Mouse (Mus musculus): ENCODE data around the gene Myo1e. TPM values are rescaled to one million over a fixed set of nuclear protein-coding genes. Genes with fewer than 3 reads are reported as not detected.
A peak's percentile ranks its signal among the peaks of the same experiment; 100 is the strongest.

The Myo1e gene
- polyA plus RNA-seq, 1 experiment from 2014 or later: 5.3 TPM

DNA sequence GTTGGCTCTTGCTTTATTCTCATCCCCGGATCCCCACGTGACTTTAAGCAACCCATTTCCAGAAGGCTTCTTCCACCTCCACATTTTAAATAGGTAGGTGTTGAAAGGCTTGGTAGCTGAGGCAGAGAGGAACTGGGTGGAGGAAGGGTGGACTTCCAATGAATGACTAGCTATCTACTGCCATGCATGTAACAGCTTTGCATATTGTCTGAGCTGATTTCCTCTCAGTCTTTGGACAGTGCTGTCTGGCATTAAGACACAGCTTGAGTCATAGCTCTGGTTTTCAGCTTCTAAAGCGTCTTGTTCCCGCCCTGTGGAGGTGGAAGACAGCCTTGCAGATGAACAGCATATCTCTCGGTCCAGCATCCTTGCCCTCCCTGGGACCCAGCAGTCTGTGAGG is 54.5 kb downstream of the Myo1e start:
- peaks cover 6% of the 10 kb centered on the region; the same call in 1 of the 2 replicates for H3K4me1 ChIP-seq
- WGBS: 77% methylated on average over 5 of the region's 5 CpGs
- H3K27ac ChIP-seq: no peak overlapping the region
- H3K4me2 ChIP-seq: no peak overlapping the region
- H3K9ac ChIP-seq: no peak overlapping the region
- H3K4me3 ChIP-seq: no peak overlapping the region
- no peaks in the 10 kb centered on the region for H3K9me3 ChIP-seq
- no peaks in the 10 kb centered on the region for H3K27me3 ChIP-seq (replicated peaks)
- ATAC-seq (replicated peaks): no peak
- no peaks in the 10 kb centered on the region for H3K36me3 ChIP-seq (replicated peaks)

DNA sequence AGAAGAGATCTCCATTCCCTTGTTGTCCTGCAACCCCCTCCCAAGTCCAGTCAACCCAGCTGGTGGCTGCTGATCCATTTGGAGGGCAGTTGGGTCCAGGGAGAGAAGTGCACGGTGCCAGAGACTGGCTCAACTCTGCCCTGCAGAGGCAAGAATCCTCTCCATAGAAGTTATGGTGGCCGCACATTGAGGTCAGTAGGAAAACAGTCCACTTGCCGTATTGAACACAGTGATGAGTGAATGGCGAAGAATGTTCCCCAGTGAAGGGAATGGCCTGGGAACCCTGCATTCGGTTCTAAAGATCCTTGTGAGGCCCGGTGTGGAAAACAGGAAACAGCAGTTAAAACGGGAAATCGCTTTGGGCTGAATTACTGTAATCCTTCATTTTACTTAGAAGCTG is 56.0 kb downstream of the Myo1e start:
- Histone ChIP-seq H3K9ac (no peak overlapping the region), H3K36me3 (replicated peaks) (no peaks in the 10 kb centered on the region), H3K9me3 (no peaks in the 10 kb centered on the region), H3K27me3 (replicated peaks) (no peaks in the 10 kb centered on the region), H3K4me1 (peaks cover 6% of the 10 kb centered on the region; the same call in 1 of the 2 replicates), H3K27ac (no peak overlapping the region), H3K4me2 (no peak overlapping the region), H3K4me3 (no peak overlapping the region)
- 67% methylated on average over 8 of the region's 8 CpGs for WGBS
- ATAC-seq (replicated peaks): no peak

DNA sequence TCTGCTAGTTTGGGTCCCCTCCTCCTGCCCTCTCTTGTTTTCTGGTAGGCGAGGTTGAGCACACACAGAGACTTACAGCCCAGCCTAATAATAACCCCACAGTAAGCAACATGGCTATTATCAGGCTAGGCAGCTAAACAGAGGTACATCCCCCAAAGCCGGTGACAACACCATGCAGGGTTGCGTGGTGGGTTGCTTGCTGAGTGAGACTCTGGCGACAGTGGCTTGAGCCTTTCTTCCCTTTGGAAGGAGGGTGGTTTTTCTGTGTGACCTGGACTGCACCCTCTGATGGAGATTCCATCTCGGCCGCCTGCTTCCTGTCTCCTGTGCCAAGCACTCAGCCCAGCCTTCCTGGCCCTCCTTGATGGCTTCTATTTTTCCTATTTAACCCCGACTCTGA is 56.6 kb downstream of the Myo1e start:
- Histone ChIP-seq H3K4me1 (peaks cover 6% of the 10 kb centered on the region; the same call in 1 of the 2 replicates), H3K27me3 (replicated peaks) (no peaks in the 10 kb centered on the region), H3K4me3 (no peak overlapping the region), H3K9me3 (no peaks in the 10 kb centered on the region), H3K9ac (no peak overlapping the region), H3K36me3 (replicated peaks) (no peaks in the 10 kb centered on the region), H3K27ac (no peak overlapping the region), H3K4me2 (no peak overlapping the region)
- ATAC-seq (replicated peaks): no peak
- 37% methylated on average over 7 of the region's 7 CpGs for WGBS

DNA sequence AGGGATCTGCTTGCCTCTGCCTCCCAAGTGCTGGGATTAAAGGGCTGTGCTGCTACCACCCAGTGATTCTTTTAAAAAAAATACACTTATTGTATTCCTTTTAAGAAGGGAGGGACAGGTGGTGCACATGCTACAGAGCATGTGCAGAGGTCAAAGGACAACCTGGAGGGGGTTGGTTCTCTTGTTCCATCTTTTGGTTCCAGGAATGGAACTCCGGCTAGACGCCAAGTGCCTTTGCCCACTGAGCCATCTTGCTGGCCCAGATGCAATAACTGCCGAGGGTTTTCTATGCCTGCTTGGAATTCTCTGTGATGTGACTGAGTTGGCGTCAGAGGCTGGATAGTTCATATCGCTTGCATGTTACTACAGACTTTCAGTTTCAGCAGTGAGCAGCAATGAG is 58.4 kb downstream of the Myo1e start:
- no peaks in the 10 kb centered on the region for H3K9me3 ChIP-seq
- no peaks in the 10 kb centered on the region for H3K27me3 ChIP-seq (replicated peaks)
- no peaks in the 10 kb centered on the region for H3K36me3 ChIP-seq (replicated peaks)
- peaks cover 6% of the 10 kb centered on the region; the same call in 1 of the 2 replicates for H3K4me1 ChIP-seq
- no peak overlapping the region for H3K9ac ChIP-seq
- no peak overlapping the region for H3K4me2 ChIP-seq
- WGBS: 83% methylated on average over 5 of the region's 5 CpGs
- no peak overlapping the region for H3K4me3 ChIP-seq
- no peak for ATAC-seq (replicated peaks)
- no peak overlapping the region for H3K27ac ChIP-seq

DNA sequence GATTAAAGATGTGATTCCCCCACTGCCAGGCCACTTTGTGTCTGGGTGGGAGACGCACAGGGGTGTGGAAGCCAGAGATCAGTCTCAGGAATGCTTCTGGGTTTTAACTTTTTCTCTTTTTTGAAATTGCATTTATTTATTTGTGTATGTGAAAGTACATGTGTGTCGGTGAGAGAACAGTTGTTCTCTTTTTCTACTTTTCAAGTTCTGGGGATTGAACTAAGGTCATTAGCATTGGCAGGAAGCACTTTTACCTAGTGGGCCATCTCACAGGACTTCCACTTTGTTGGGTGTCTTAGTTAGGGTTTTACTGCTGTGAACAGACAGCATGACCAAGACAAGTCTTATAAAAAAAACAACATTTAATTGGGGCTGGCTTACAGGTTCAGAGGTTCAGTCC is 59.0 kb downstream of the Myo1e start:
- Histone ChIP-seq H3K4me1 (peaks cover 6% of the 10 kb centered on the region; the same call in 1 of the 2 replicates), H3K9me3 (no peaks in the 10 kb centered on the region), H3K4me3 (no peak overlapping the region), H3K36me3 (replicated peaks) (no peaks in the 10 kb centered on the region), H3K9ac (no peak overlapping the region), H3K27ac (no peak overlapping the region), H3K27me3 (replicated peaks) (no peaks in the 10 kb centered on the region), H3K4me2 (no peak overlapping the region)
- ATAC-seq (replicated peaks): no peak
- WGBS: 89% methylated on average over 2 of the region's 2 CpGs

DNA sequence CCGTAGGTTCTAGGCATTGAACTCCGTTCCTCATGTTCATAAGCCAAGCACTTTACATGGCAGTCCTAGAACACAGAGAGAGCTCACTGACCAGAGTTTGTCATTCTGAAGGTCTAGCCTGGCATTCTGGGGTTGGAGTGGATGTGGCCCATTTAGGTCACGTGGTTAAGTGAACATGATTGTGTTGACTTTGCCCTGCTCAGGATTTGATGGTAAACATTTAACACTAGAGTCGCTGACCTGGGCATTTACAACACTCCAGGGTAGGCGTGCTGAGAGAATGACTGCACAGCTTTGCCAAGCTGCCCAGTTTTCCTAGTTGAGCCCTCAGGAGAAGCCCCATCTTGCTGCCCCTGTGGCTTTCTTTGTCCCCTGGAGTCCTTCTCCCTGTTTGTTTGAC is 60.0 kb downstream of the Myo1e start:
- no peak for ATAC-seq (replicated peaks)
- 94% methylated on average over 5 of the region's 5 CpGs for WGBS
- H3K4me1 ChIP-seq: peaks cover 6% of the 10 kb centered on the region; the same call in 1 of the 2 replicates

DNA sequence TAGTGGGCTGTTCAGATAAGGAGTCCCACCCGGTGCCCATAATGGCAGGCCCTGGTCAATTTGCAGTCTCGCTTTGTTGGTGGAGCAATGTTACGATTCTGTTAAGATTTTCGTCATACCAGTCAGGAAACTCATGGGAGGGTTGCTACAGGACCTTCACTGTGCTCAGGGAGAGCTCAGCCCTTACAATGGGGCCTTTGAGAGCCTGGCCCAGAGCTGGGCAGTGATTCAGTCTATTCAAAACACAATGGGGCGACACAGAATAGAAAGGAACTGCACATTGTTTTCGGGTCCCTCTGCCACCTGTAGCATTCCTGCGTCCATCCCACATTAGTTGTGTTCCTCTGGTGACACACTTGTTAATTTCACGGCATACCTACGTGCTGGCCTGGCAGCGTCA is 62.2 kb downstream of the Myo1e start:
- H3K27me3 ChIP-seq (replicated peaks): no peaks in the 10 kb centered on the region
- no peak overlapping the region for H3K4me3 ChIP-seq
- no peak for ATAC-seq (replicated peaks)
- H3K36me3 ChIP-seq (replicated peaks): no peaks in the 10 kb centered on the region
- H3K9ac ChIP-seq: no peak overlapping the region
- 45% methylated on average over 10 of the region's 10 CpGs for WGBS
- H3K4me2 ChIP-seq: no peak overlapping the region
- no peaks in the 10 kb centered on the region for H3K9me3 ChIP-seq
- no peaks in the 10 kb centered on the region for H3K4me1 ChIP-seq
- H3K27ac ChIP-seq: 0 out of 2 replicates have a peak overlapping the region, but pooled peaks have one; percentile 5

More for the DNA sequence above, 60.0 kb downstream of the Myo1e start:
- Histone ChIP-seq H3K9ac (no peak overlapping the region), H3K4me3 (no peak overlapping the region), H3K27ac (no peak overlapping the region), H3K4me2 (no peak overlapping the region), H3K27me3 (replicated peaks) (no peaks in the 10 kb centered on the region), H3K9me3 (no peaks in the 10 kb centered on the region), H3K36me3 (replicated peaks) (no peaks in the 10 kb centered on the region)

DNA sequence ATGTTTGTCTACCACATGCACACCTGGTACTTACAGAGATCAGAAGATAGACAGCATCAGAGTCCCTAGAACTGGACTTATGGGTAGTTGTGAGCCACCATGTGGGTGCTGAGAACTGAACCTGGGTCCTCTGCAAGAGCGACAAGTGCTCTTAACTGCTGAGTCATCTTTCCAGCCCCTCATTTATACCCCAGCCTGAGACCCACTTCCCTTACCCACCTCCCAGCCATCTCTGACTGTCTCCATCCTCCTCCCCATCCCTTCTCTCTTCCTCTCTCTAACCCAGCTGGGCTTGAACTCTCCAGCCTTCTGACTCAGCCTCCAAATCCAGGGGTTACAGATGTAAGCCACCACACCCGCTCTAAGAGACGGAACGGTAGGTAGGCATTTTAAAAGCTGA is 63.3 kb downstream of the Myo1e start:
- Histone ChIP-seq H3K27ac (no peak overlapping the region), H3K9me3 (no peaks in the 10 kb centered on the region), H3K36me3 (replicated peaks) (no peaks in the 10 kb centered on the region), H3K4me1 (no peaks in the 10 kb centered on the region), H3K4me2 (no peak overlapping the region), H3K27me3 (replicated peaks) (no peaks in the 10 kb centered on the region), H3K4me3 (no peak overlapping the region), H3K9ac (no peak overlapping the region)
- WGBS: 90% methylated on average over 4 of the region's 4 CpGs
- ATAC-seq (replicated peaks): no peak

DNA sequence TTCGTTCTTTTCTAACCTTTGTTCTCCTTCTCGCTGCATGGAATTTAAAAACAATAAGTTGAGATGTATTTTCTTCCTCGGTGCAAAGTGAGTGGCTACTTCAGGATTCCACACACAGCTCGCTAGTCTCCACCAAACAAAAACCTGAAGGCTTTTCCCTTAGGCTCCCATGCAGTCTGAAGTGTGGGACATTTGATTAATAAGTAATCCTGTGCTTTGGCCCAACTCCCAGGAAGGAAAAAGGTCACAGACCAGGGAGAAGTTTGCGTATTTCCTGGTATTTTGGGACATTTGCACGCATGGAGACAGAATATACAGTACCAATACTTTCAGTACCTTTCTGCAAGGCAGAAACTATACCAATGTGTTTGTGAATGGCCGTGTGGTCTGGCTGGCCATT is 64.0 kb downstream of the Myo1e start:
- Histone ChIP-seq H3K9me3 (no peaks in the 10 kb centered on the region), H3K36me3 (replicated peaks) (no peaks in the 10 kb centered on the region), H3K27me3 (replicated peaks) (no peaks in the 10 kb centered on the region), H3K27ac (no peak overlapping the region), H3K4me3 (no peak overlapping the region), H3K4me1 (no peaks in the 10 kb centered on the region), H3K4me2 (no peak overlapping the region), H3K9ac (no peak overlapping the region)
- 67% methylated on average over 7 of the region's 7 CpGs for WGBS
- ATAC-seq (replicated peaks): no peak

DNA sequence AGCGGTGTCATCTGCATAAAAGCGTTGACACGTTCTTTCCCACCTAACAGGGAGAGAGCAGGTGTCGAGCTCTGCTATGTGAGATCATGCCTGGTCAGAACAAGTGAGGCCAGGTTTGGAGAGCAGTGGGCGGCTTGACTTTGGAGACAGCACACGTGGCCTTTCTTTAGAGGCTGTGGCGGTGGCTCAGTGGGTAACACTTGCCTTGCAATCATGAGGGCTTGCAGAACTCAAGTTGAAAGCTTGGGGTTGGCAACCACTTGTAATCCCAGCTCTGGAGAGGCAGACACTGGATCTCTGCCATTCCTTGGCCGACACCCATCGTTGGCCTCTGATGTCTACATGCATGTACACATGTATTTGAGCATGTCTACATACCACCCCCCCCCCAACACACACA is 64.5 kb downstream of the Myo1e start:
- ATAC-seq (replicated peaks): no peak
- Histone ChIP-seq H3K9ac (no peak overlapping the region), H3K4me3 (no peak overlapping the region), H3K4me1 (no peaks in the 10 kb centered on the region), H3K9me3 (no peaks in the 10 kb centered on the region), H3K36me3 (replicated peaks) (no peaks in the 10 kb centered on the region), H3K4me2 (no peak overlapping the region), H3K27me3 (replicated peaks) (no peaks in the 10 kb centered on the region), H3K27ac (no peak overlapping the region)
- 92% methylated on average over 9 of the region's 9 CpGs for WGBS

DNA sequence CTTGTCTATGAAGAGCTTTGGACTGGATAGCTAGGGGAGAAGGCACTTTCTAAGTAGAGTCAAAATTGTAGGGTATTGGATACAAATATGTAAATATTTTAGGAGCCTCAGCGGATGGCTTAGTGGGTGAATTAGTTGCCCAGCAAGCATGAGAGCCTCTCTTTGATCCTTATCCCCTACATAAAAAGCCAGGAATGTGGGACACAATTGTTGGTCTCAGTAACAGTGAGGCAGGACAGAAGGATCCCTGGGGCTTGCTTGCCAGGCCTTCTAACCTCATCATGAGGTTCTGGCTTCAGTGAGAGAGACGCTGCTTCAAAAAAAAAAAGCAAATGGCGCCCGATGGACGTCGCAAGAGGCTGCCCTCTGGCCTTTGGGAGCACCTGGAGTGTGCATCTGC is 66.9 kb downstream of the Myo1e start:
- Histone ChIP-seq H3K27ac (no peak overlapping the region), H3K9ac (no peak overlapping the region), H3K27me3 (replicated peaks) (no peaks in the 10 kb centered on the region), H3K4me2 (no peak overlapping the region), H3K4me3 (no peak overlapping the region), H3K4me1 (no peaks in the 10 kb centered on the region), H3K36me3 (replicated peaks) (no peaks in the 10 kb centered on the region), H3K9me3 (no peaks in the 10 kb centered on the region)
- 77% methylated on average over 6 of the region's 6 CpGs for WGBS
- no peak for ATAC-seq (replicated peaks)

DNA sequence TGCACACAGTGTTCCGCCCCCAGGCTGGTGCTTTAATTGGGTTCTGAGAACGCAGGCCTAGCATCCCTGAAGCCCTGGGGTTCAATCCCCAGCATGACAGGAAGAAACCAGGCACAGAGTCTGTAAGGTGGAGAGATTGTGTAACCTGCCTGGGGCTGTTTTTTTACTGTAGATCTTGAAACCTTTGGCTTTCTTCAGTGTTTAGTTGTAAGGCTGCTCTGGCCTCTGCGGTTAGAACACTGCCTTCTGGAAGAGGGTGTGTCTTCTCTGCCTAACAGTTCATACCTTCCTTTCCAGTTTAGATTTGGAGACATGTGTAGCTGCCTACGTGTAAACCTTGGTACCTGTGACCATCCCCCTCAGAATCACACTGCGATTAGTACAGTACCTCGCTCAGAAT is 67.3 kb downstream of the Myo1e start:
- Histone ChIP-seq H3K9me3 (no peaks in the 10 kb centered on the region), H3K27ac (no peak overlapping the region), H3K27me3 (replicated peaks) (no peaks in the 10 kb centered on the region), H3K9ac (no peak overlapping the region), H3K4me2 (no peak overlapping the region), H3K36me3 (replicated peaks) (no peaks in the 10 kb centered on the region), H3K4me3 (no peak overlapping the region), H3K4me1 (no peaks in the 10 kb centered on the region)
- no peak for ATAC-seq (replicated peaks)
- 91% methylated on average over 6 of the region's 6 CpGs for WGBS

DNA sequence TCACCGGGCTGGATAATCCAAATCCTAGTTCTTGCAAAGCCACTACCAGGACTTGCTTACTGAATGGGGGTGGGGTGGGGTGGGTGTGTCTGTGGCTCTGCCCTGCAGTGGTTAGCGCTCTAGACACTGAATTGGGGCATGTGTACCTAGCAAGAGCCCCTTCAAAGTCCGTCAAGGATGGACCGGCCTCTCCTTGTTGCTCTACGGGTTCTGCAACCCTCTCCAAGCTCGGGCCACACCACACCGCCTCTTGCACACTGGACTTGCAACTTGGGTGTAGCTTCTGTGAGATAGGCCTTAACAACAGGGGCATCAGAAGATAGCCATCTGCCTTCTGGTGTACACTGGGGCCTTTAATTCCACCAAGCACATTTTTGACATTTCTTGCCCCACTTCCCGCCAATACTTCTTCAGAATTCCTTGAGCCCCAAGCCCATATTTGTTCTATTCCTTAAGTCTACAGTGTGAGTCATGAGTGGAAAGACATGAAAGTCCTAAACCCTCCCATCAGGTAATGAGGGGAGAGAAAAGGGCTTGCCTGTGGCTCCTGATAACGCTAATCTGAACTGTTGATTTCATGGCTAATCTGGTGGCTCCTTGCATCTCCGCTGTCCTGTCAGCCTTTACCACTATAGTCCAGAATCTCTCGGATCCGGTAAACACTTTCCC is 67.9 kb downstream of the Myo1e start:
- H3K4me3 ChIP-seq: no peak overlapping the region
- no peak overlapping the region for H3K27ac ChIP-seq
- H3K4me2 ChIP-seq: no peak overlapping the region
- ATAC-seq (replicated peaks): no peak
- WGBS: 91% methylated on average over 12 of the region's 12 CpGs
- H3K9me3 ChIP-seq: no peaks in the 10 kb centered on the region
- no peaks in the 10 kb centered on the region for H3K4me1 ChIP-seq
- no peaks in the 10 kb centered on the region for H3K36me3 ChIP-seq (replicated peaks)
- no peak overlapping the region for H3K9ac ChIP-seq
- H3K27me3 ChIP-seq (replicated peaks): no peaks in the 10 kb centered on the region

Data from midbrain, embryonic 15.5 days (tissue).